Mouse (Mus musculus): ENCODE measurements around the gene Fam110a.
"Not testable (repeated sequence)": the region's sequence is repeated elsewhere in the genome, so short reads cannot be mapped to it uniquely, and the experiment has no call there.

The Fam110a gene

GRCm38 (mm10) chr2:151997776-151998504, 17.9 kb upstream of the Fam110a start:
- DNase-seq (ENCODE audit: low read depth in 1 of 2, low spot score in 2 of 2), result no peak

- DNase-seq (ENCODE audit: low read depth in 1 of 2, low spot score in 2 of 2), result not testable (repeated sequence)
Measured at GRCm38 (mm10) chr2:151997190-151997575, 17.2 kb upstream of the Fam110a start.

GRCm38 (mm10) chr2:151996229-151997189, 16.5 kb upstream of the Fam110a start, which contains the start of gene Slc52a3:
Gene Slc52a3, plus strand, starts transcription at chr2:151996511.
- peak in 1 of 2 experiments; percentile 81 for DNase-seq (ENCODE audit: low read depth in 1 of 2, low spot score in 2 of 2)

GRCm38 (mm10) chr2:151994350-151995122, 14.5 kb upstream of the Fam110a start:
- DNase-seq (ENCODE audit: low read depth in 1 of 2, low spot score in 2 of 2), result peak in 1 of 2 experiments; percentile 50

GRCm38 (mm10) chr2:151991446-151991845, 11.4 kb upstream of the Fam110a start:
- no peak for DNase-seq (ENCODE audit: low read depth in 1 of 2, low spot score in 2 of 2)

- DNase-seq (ENCODE audit: low read depth in 1 of 2, low spot score in 2 of 2), result no peak
Measured at GRCm38 (mm10) chr2:151990985-151991394, 11.0 kb upstream of the Fam110a start.

GRCm38 (mm10) chr2:151988978-151989377, 9.0 kb upstream of the Fam110a start:
- no peak for DNase-seq (ENCODE audit: low read depth in 1 of 2, low spot score in 2 of 2)

GRCm38 (mm10) chr2:151986958-151987357, 6.9 kb upstream of the Fam110a start:
- DNase-seq (ENCODE audit: low read depth in 1 of 2, low spot score in 2 of 2), result no peak

GRCm38 (mm10) chr2:151985426-151986172, 5.6 kb upstream of the Fam110a start:
- DNase-seq (ENCODE audit: low read depth in 1 of 2, low spot score in 2 of 2), result no peak

GRCm38 (mm10) chr2:151984019-151984418, 4.0 kb upstream of the Fam110a start:
- DNase-seq (ENCODE audit: low read depth in 1 of 2, low spot score in 2 of 2), result no peak

GRCm38 (mm10) chr2:151982476-151982875, 2.5 kb upstream of the Fam110a start:
- no peak for DNase-seq (ENCODE audit: low read depth in 1 of 2, low spot score in 2 of 2)

- DNase-seq (ENCODE audit: low read depth in 1 of 2, low spot score in 2 of 2), result no peak
Measured at GRCm38 (mm10) chr2:151981268-151981667, 1.2 kb upstream of the Fam110a start.

GRCm38 (mm10) chr2:151980355-151980693, 305 bp upstream of the Fam110a start:
- no peak for DNase-seq (ENCODE audit: low read depth in 1 of 2, low spot score in 2 of 2)

GRCm38 (mm10) chr2:151978494-151978893, 1.5 kb downstream of the Fam110a start:
- no peak for DNase-seq (ENCODE audit: low read depth in 1 of 2, low spot score in 2 of 2)

GRCm38 (mm10) chr2:151977689-151978440, 2.2 kb downstream of the Fam110a start:
- DNase-seq (ENCODE audit: low read depth in 1 of 2, low spot score in 2 of 2), result no peak

GRCm38 (mm10) chr2:151976067-151976466, 4.0 kb downstream of the Fam110a start:
- no peak for DNase-seq (ENCODE audit: low read depth in 1 of 2, low spot score in 2 of 2)

- DNase-seq (ENCODE audit: low read depth in 1 of 2, low spot score in 2 of 2), result no peak
Measured at GRCm38 (mm10) chr2:151975295-151975694, 4.7 kb downstream of the Fam110a start.

GRCm38 (mm10) chr2:151973595-151974562, 6.1 kb downstream of the Fam110a start:
- peak in 1 of 2 experiments; percentile 22 for DNase-seq (ENCODE audit: low read depth in 1 of 2, low spot score in 2 of 2)
